Mouse (Mus musculus): ENCODE results near the gene Rfx4.

The Rfx4 gene

GRCm38 (mm10) chr10:84910194-84910593 lies 154.3 kb downstream of the Rfx4 start:
- DNase-seq (ENCODE audit: low spot score): no peak

- DNase-seq (ENCODE audit: low spot score): no peak
These were observed 155.0 kb downstream of the Rfx4 start for GRCm38 (mm10) chr10:84910758-84911384.

GRCm38 (mm10) chr10:84913148-84913547 lies 157.3 kb downstream of the Rfx4 start:
- DNase-seq (ENCODE audit: low spot score): no peak

GRCm38 (mm10) chr10:84915476-84915875 lies 159.6 kb downstream of the Rfx4 start:
- no peak for DNase-seq (ENCODE audit: low spot score)

GRCm38 (mm10) chr10:84916810-84917730 lies 161.2 kb downstream of the Rfx4 start, which contains the start of gene Ric8b:
Gene Ric8b, plus strand, starts transcription at chr10:84917616.
- DNase-seq (ENCODE audit: low spot score): peak; percentile 96

GRCm38 (mm10) chr10:84917731-84918095 lies 161.9 kb downstream of the Rfx4 start:
- DNase-seq (ENCODE audit: low spot score): no peak

GRCm38 (mm10) chr10:84926336-84926735 lies 170.5 kb downstream of the Rfx4 start:
- no peak for DNase-seq (ENCODE audit: low spot score)

- DNase-seq (ENCODE audit: low spot score): no peak
These were observed 171.0 kb downstream of the Rfx4 start for GRCm38 (mm10) chr10:84926885-84927284.

GRCm38 (mm10) chr10:84928465-84928864 lies 172.6 kb downstream of the Rfx4 start:
- DNase-seq (ENCODE audit: low spot score): no peak

- no peak for DNase-seq (ENCODE audit: low spot score)
These were observed 179.8 kb downstream of the Rfx4 start for GRCm38 (mm10) chr10:84935553-84936209.

- DNase-seq (ENCODE audit: low spot score): no peak
These were observed 181.1 kb downstream of the Rfx4 start for GRCm38 (mm10) chr10:84936832-84937515.

GRCm38 (mm10) chr10:84938094-84938820 lies 182.4 kb downstream of the Rfx4 start:
- DNase-seq (ENCODE audit: low spot score): no peak

- no peak for DNase-seq (ENCODE audit: low spot score)
These were observed 183.0 kb downstream of the Rfx4 start for GRCm38 (mm10) chr10:84938886-84939285.

GRCm38 (mm10) chr10:84940356-84940755 lies 184.5 kb downstream of the Rfx4 start:
- no peak for DNase-seq (ENCODE audit: low spot score)

GRCm38 (mm10) chr10:84945692-84946091 lies 189.8 kb downstream of the Rfx4 start:
- DNase-seq (ENCODE audit: low spot score): no peak

GRCm38 (mm10) chr10:84948970-84949683 lies 193.3 kb downstream of the Rfx4 start:
- no peak for DNase-seq (ENCODE audit: low spot score)

GRCm38 (mm10) chr10:84949684-84950010 lies 193.8 kb downstream of the Rfx4 start:
- DNase-seq (ENCODE audit: low spot score): no peak

GRCm38 (mm10) chr10:84950384-84950783 lies 194.5 kb downstream of the Rfx4 start:
- no peak for DNase-seq (ENCODE audit: low spot score)

- no peak for DNase-seq (ENCODE audit: low spot score)
These were observed 198.4 kb downstream of the Rfx4 start for GRCm38 (mm10) chr10:84954236-84954635.

All from ovary, postnatal 36 days (tissue).